Mouse (Mus musculus): ENCODE results near the gene Tcp1.

DNA sequence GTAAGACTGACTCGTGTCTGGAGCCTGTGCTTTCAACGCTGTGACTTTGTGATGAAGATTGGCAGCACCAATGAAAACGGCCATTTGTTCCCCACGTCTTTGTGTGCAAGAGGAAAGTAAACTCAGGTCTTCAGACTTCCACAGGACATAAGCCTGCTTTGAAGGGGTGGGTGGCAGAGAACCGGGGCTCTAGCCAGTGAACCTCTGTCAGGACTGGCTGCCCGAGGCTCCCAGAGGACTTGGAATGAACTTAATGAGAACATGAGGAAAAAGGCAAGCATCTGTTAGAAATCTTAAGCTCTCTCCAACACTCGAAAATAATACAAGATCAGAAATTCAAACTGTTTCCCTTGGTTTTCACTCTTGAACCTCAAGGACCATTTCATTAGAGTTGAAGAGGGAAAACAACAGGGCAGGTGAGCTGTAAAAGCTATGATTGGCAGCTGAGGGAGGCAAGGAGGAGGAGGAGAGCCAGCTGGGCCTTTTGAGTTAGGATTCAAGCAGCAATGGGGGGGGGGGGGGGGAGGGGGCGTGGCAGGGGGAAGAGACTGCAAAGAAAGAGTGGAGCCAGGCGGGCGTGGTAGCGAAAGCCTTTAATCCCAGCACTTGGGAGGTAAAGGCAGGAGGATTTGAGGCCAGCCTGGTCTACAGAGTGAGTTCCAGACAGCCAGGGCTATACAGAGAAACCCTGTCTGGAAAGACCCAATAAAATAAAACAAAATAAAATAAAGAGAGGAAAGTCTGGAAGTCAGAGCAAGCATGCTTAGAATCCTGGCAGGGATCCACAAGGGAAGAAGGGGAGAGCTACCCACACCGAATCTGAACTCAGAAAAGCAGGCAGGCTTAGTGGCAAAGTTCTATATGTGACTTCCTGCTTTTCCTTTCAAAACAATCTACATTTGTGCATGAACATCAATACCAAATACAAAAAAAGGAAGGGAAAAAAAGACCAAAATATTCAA lies 11.8 kb upstream of the Tcp1 start:
- no peak for TF ChIP-seq CTCF (conservative IDR thresholded peaks at IDR 0.05; ENCODE audit: low read length)
- no peak for TF ChIP-seq POU5F1 (IDR thresholded peaks at IDR 0.05; ENCODE audit: borderline replicate concordance, low read length)

Data from E14TG2a.4 (cell line).